Mouse (Mus musculus): ENCODE results near the gene Pde8a. TPM values are rescaled to one million over a fixed set of nuclear protein-coding genes. Genes with fewer than 3 reads are reported as not detected.

Gene Pde8a
- polyA plus RNA-seq, 1 experiment from 2014 or later, result 1.8 TPM

DNA sequence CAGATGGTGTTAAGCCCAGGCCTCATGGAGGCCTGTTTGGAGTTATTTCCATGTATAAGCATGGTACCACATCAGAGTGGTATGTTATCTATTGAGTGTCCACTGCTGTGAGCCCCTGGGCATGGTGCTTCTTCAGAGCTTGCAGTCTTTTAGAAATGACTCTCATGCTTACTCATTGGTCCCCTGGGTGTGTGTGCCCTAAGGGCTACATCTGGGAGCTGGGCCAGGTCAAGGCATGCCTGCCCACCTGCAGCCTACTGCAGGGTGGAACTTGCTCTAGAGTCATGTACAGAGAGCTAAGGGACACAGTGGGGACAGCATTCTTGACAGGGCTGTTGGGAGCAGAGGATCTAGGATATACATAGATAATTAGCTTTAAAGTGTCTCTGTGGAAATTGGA, 98.2 kb downstream of the Pde8a start:
- Histone ChIP-seq H3K4me2 (no peak overlapping the region), H3K27ac (replicated peaks) (no peak overlapping the region), H3K9me3 (replicated peaks) (no peaks in the 10 kb centered on the region), H3K4me3 (replicated peaks) (no peak overlapping the region), H3K27me3 (no peaks in the 10 kb centered on the region), H3K9ac (no peak overlapping the region), H3K36me3 (replicated peaks) (no peaks in the 10 kb centered on the region), H3K4me1 (replicated peaks) (no peaks in the 10 kb centered on the region)
- no peak for ATAC-seq (ENCODE audit: insufficient read depth)

- H3K27ac ChIP-seq (replicated peaks), result no peak overlapping the region
- no peaks in the 10 kb centered on the region for H3K36me3 ChIP-seq (replicated peaks)
- no peaks in the 10 kb centered on the region for H3K27me3 ChIP-seq
- no peak overlapping the region for H3K9ac ChIP-seq
- H3K9me3 ChIP-seq (replicated peaks), result no peaks in the 10 kb centered on the region
- no peaks in the 10 kb centered on the region for H3K4me1 ChIP-seq (replicated peaks)
- WGBS (ENCODE audit: insufficient replicate concordance), result 42% methylated on average over 8 of the region's 8 CpGs
- no peak for ATAC-seq (ENCODE audit: insufficient read depth)
- H3K4me2 ChIP-seq, result no peak overlapping the region
- no peak overlapping the region for H3K4me3 ChIP-seq (replicated peaks)
These were observed 102.2 kb downstream of the Pde8a start for GRCm38 (mm10) chr7:81315583-81315982.

GRCm38 (mm10) chr7:81319749-81320148, 106.4 kb downstream of the Pde8a start:
- ATAC-seq (ENCODE audit: insufficient read depth), result no peak
- H3K27me3 ChIP-seq, result no peaks in the 10 kb centered on the region
- H3K9ac ChIP-seq, result no peak overlapping the region
- H3K36me3 ChIP-seq (replicated peaks), result peaks cover 6% of the 10 kb centered on the region; the same call in 1 of the 2 replicates
- 63% methylated on average over 6 of the region's 6 CpGs for WGBS (ENCODE audit: insufficient replicate concordance)
- no peak overlapping the region for H3K4me2 ChIP-seq
- H3K27ac ChIP-seq (replicated peaks), result no peak overlapping the region
- H3K4me1 ChIP-seq (replicated peaks), result no peaks in the 10 kb centered on the region
- H3K9me3 ChIP-seq (replicated peaks), result no peaks in the 10 kb centered on the region
- H3K4me3 ChIP-seq (replicated peaks), result no peak overlapping the region

DNA sequence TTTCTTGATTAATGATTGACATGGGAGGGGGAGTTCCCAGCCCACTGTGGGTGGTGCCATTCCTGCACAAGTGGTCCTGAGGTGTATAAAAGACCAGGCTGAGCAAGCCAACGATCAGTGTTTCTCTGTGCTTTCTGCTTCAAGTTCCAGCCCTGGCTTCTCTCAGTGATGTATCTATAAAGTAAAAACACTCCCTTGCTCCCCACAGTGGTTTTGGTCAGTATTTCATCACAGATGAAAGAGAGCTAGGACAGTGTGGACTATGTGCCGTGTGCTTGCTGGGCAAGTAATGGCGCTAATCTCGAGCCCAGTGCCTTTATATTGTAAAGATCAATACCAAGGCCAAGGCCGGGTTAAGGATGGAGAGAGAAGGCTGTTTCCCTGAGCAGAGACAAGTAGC, 108.4 kb downstream of the Pde8a start:
- H3K4me3 ChIP-seq (replicated peaks), result no peak overlapping the region
- no peaks in the 10 kb centered on the region for H3K9me3 ChIP-seq (replicated peaks)
- no peak for ATAC-seq (ENCODE audit: insufficient read depth)
- H3K27ac ChIP-seq (replicated peaks), result no peak overlapping the region
- 61% methylated on average over 5 of the region's 5 CpGs for WGBS (ENCODE audit: insufficient replicate concordance)
- H3K4me2 ChIP-seq, result no peak overlapping the region
- no peak overlapping the region for H3K9ac ChIP-seq
- H3K36me3 ChIP-seq (replicated peaks), result peaks cover 6% of the 10 kb centered on the region; the same call in 1 of the 2 replicates
- H3K4me1 ChIP-seq (replicated peaks), result peaks cover 8% of the 10 kb centered on the region; the same call in 1 of the 2 replicates
- H3K27me3 ChIP-seq, result no peaks in the 10 kb centered on the region

- ATAC-seq (ENCODE audit: insufficient read depth), result no peak
- Histone ChIP-seq H3K27me3 (no peaks in the 10 kb centered on the region), H3K9me3 (replicated peaks) (no peaks in the 10 kb centered on the region), H3K27ac (replicated peaks) (no peak overlapping the region), H3K9ac (no peak overlapping the region), H3K4me2 (no peak overlapping the region), H3K4me3 (replicated peaks) (no peak overlapping the region), H3K4me1 (replicated peaks) (peaks cover 12% of the 10 kb centered on the region), H3K36me3 (replicated peaks) (peaks cover 11% of the 10 kb centered on the region; the same call in 1 of the 2 replicates)
- 52% methylated on average over 12 of the region's 12 CpGs for WGBS (ENCODE audit: insufficient replicate concordance)
These were observed 112.6 kb downstream of the Pde8a start for GRCm38 (mm10) chr7:81326043-81326442.

- Histone ChIP-seq H3K4me1 (replicated peaks) (peaks cover 12% of the 10 kb centered on the region), H3K9me3 (replicated peaks) (no peaks in the 10 kb centered on the region), H3K9ac (no peak overlapping the region), H3K4me2 (no peak overlapping the region), H3K27ac (replicated peaks) (no peak overlapping the region), H3K4me3 (replicated peaks) (no peak overlapping the region), H3K27me3 (no peaks in the 10 kb centered on the region), H3K36me3 (replicated peaks) (peaks cover 11% of the 10 kb centered on the region; the same call in 1 of the 2 replicates)
- WGBS (ENCODE audit: insufficient replicate concordance), result 63% methylated on average over 6 of the region's 6 CpGs
- peak; percentile 57; the same call in 1 of the 2 replicates for ATAC-seq (ENCODE audit: insufficient read depth)
These were observed 113.5 kb downstream of the Pde8a start for GRCm38 (mm10) chr7:81326859-81327258.

DNA sequence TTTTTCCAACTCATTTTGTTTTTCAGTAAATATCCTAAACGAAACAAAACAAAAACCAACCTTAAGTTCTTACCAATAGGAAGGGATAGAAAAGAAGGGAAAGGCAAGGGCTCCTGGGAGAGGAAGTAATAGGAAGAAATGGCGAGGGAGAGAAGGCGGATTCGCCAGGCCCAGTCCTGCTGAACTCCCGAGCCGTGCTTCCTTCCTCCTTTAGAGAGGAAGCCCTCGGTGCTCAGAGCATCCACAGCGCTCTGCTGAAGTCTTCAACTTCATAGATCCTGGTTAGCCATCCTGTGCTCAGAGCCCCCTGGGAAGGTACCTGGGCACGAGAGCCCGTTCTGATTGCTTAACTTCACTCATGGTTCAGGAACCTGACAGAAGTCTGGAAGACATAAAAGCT, 114.3 kb downstream of the Pde8a start:
- no peak overlapping the region for H3K27ac ChIP-seq (replicated peaks)
- peaks cover 12% of the 10 kb centered on the region for H3K4me1 ChIP-seq (replicated peaks)
- no peaks in the 10 kb centered on the region for H3K27me3 ChIP-seq
- no peak for ATAC-seq (ENCODE audit: insufficient read depth)
- H3K36me3 ChIP-seq (replicated peaks), result peaks cover 13% of the 10 kb centered on the region; the same call in 1 of the 2 replicates
- H3K4me3 ChIP-seq (replicated peaks), result no peak overlapping the region
- H3K9ac ChIP-seq, result no peak overlapping the region
- H3K4me2 ChIP-seq, result no peak overlapping the region
- 44% methylated on average over 10 of the region's 10 CpGs for WGBS (ENCODE audit: insufficient replicate concordance)
- no peaks in the 10 kb centered on the region for H3K9me3 ChIP-seq (replicated peaks)

- Histone ChIP-seq H3K27ac (replicated peaks) (no peak overlapping the region), H3K9ac (no peak overlapping the region), H3K27me3 (no peaks in the 10 kb centered on the region), H3K4me3 (replicated peaks) (no peak overlapping the region), H3K4me2 (no peak overlapping the region), H3K4me1 (replicated peaks) (peaks cover 12% of the 10 kb centered on the region), H3K36me3 (replicated peaks) (peaks cover 23% of the 10 kb centered on the region; the same call in 1 of the 2 replicates), H3K9me3 (replicated peaks) (no peaks in the 10 kb centered on the region)
- whole genome bisulfite sequencing (ENCODE audit: insufficient replicate concordance), result 21% methylated on average over 3 of the region's 3 CpGs
- ATAC-seq (ENCODE audit: insufficient read depth), result no peak
These were observed 117.4 kb downstream of the Pde8a start for GRCm38 (mm10) chr7:81330767-81331166.

DNA sequence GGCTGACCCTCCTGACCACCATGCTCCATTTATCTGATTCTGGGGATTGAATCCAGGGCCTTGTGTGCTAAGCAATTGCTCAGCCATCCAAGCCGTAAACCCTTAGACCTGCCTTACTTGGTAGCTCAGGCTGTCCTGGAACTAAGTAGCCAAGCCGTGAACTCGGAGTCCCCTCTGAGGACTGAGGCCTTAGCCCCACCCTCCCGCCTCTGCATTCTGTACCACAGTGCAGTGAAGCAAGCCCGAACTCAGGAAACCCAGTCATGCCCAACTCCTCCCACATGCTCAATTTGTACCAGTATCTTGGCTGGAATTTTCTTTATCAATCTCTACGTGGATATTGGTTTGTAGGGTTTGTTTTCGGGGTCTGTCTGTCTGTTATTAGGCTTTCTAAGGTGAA, 118.5 kb downstream of the Pde8a start:
- WGBS (ENCODE audit: insufficient replicate concordance), result 73% methylated on average over 7 of the region's 7 CpGs
- ATAC-seq (ENCODE audit: insufficient read depth), result no peak
- Histone ChIP-seq H3K9ac (no peak overlapping the region), H3K4me3 (replicated peaks) (no peak overlapping the region), H3K36me3 (replicated peaks) (peaks cover 26% of the 10 kb centered on the region), H3K4me2 (no peak overlapping the region), H3K9me3 (replicated peaks) (no peaks in the 10 kb centered on the region), H3K27me3 (no peaks in the 10 kb centered on the region), H3K4me1 (replicated peaks) (peaks cover 4% of the 10 kb centered on the region), H3K27ac (replicated peaks) (no peak overlapping the region)

GRCm38 (mm10) chr7:81335705-81336431, 122.5 kb downstream of the Pde8a start:
- no peak for ATAC-seq (ENCODE audit: insufficient read depth)
- Histone ChIP-seq H3K9me3 (replicated peaks) (no peaks in the 10 kb centered on the region), H3K27me3 (no peaks in the 10 kb centered on the region), H3K36me3 (replicated peaks) (peaks cover 50% of the 10 kb centered on the region), H3K4me1 (replicated peaks) (no peaks in the 10 kb centered on the region), H3K4me2 (no peak overlapping the region), H3K9ac (no peak overlapping the region), H3K27ac (replicated peaks) (no peak overlapping the region), H3K4me3 (replicated peaks) (no peak overlapping the region)
- WGBS (ENCODE audit: insufficient replicate concordance), result 71% methylated on average over 18 of the region's 18 CpGs

- no peaks in the 10 kb centered on the region for H3K9me3 ChIP-seq (replicated peaks)
- H3K9ac ChIP-seq, result no peak overlapping the region
- H3K36me3 ChIP-seq (replicated peaks), result peaks cover 56% of the 10 kb centered on the region
- no peaks in the 10 kb centered on the region for H3K4me1 ChIP-seq (replicated peaks)
- no peaks in the 10 kb centered on the region for H3K27me3 ChIP-seq
- no peak overlapping the region for H3K27ac ChIP-seq (replicated peaks)
- 36% methylated on average over 8 of the region's 8 CpGs for WGBS (ENCODE audit: insufficient replicate concordance)
- ATAC-seq (ENCODE audit: insufficient read depth), result no peak
- no peak overlapping the region for H3K4me3 ChIP-seq (replicated peaks)
- H3K4me2 ChIP-seq, result no peak overlapping the region
These were observed 123.0 kb downstream of the Pde8a start for GRCm38 (mm10) chr7:81336432-81336786.

Measured in liver, embryonic 15.5 days (tissue).